Mouse (Mus musculus): ENCODE results near the gene Jag2.

GRCm38 (mm10) chr12:112977156-112977555 lies 47.6 kb upstream of the Jag2 start:
- no peak for TF ChIP-seq CTCF (IDR thresholded peaks at IDR 0.05)
- TF ChIP-seq EP300 (IDR thresholded peaks at IDR 0.05) = no peak
